Mouse (Mus musculus): ENCODE data around the gene Efnb2. TPM values are rescaled to one million over a fixed set of nuclear protein-coding genes. Genes with fewer than 3 reads are reported as not detected.
A peak's percentile ranks its signal among the peaks of the same experiment; 100 is the strongest.

Efnb2 gene
- polyA plus RNA-seq, 1 experiment from 2014 or later = 24.4 TPM

- peaks cover 26% of the 10 kb centered on the region for H3K4me1 ChIP-seq
- DNase-seq (ENCODE audit: low spot score) = peak; percentile 68
- no peaks in the 10 kb centered on the region for H3K9me3 ChIP-seq
- no peaks in the 10 kb centered on the region for H3K36me3 ChIP-seq
- no peaks in the 10 kb centered on the region for H3K27me3 ChIP-seq (ENCODE audit: insufficient read depth, poor library complexity, severe bottlenecking)
- 57% methylated on average over 12 of the region's 12 CpGs for WGBS
- H3K4me3 ChIP-seq = no peak overlapping the region
- no peak overlapping the region for H3K27ac ChIP-seq
These were observed 65.0 kb downstream of the Efnb2 start for GRCm38 (mm10) chr8:8595831-8596611.

GRCm38 (mm10) chr8:8593812-8594211 is 67.2 kb downstream of the Efnb2 start:
- Histone ChIP-seq H3K4me1 (peaks cover 26% of the 10 kb centered on the region), H3K4me3 (no peak overlapping the region), H3K27ac (no peak overlapping the region), H3K27me3 (ENCODE audit: insufficient read depth, poor library complexity, severe bottlenecking) (no peaks in the 10 kb centered on the region), H3K9me3 (0 out of 2 replicates have a peak, but pooled peaks cover 3% of the 10 kb centered on the region), H3K36me3 (no peaks in the 10 kb centered on the region)
- 83% methylated on average over 7 of the region's 7 CpGs for WGBS
- DNase-seq (ENCODE audit: low spot score) = peak; percentile 27

- H3K27me3 ChIP-seq (ENCODE audit: insufficient read depth, poor library complexity, severe bottlenecking) = no peaks in the 10 kb centered on the region
These were observed 67.7 kb downstream of the Efnb2 start for GRCm38 (mm10) chr8:8593371-8593770.

GRCm38 (mm10) chr8:8592331-8592730 is 68.7 kb downstream of the Efnb2 start:
- WGBS = 84% methylated on average over 3 of the region's 3 CpGs
- Histone ChIP-seq H3K9me3 (0 out of 2 replicates have a peak, but pooled peaks cover 3% of the 10 kb centered on the region), H3K27ac (no peak overlapping the region), H3K27me3 (ENCODE audit: insufficient read depth, poor library complexity, severe bottlenecking) (no peaks in the 10 kb centered on the region), H3K36me3 (no peaks in the 10 kb centered on the region), H3K4me3 (no peak overlapping the region), H3K4me1 (peaks cover 13% of the 10 kb centered on the region)
- peak; percentile 6 for DNase-seq (ENCODE audit: low spot score)

More at GRCm38 (mm10) chr8:8593371-8593770, 67.7 kb downstream of the Efnb2 start:
- Histone ChIP-seq H3K27ac (no peak overlapping the region), H3K4me3 (no peak overlapping the region), H3K36me3 (no peaks in the 10 kb centered on the region), H3K9me3 (0 out of 2 replicates have a peak, but pooled peaks cover 3% of the 10 kb centered on the region), H3K4me1 (peaks cover 24% of the 10 kb centered on the region)
- WGBS = 94% methylated on average over 6 of the region's 6 CpGs
- peak; percentile 60 for DNase-seq (ENCODE audit: low spot score)

GRCm38 (mm10) chr8:8583981-8584377 is 77.1 kb downstream of the Efnb2 start:
- H3K9me3 ChIP-seq = no peaks in the 10 kb centered on the region
- peaks cover 7% of the 10 kb centered on the region; the same call in 1 of the 2 replicates for H3K4me1 ChIP-seq
- DNase-seq (ENCODE audit: low spot score) = no peak
- H3K36me3 ChIP-seq = no peaks in the 10 kb centered on the region
- WGBS = 18% methylated on average over 4 of the region's 4 CpGs
- H3K4me3 ChIP-seq = no peak overlapping the region
- 0 out of 2 replicates have a peak, but pooled peaks cover 3% of the 10 kb centered on the region for H3K27me3 ChIP-seq (ENCODE audit: insufficient read depth, poor library complexity, severe bottlenecking)
- H3K27ac ChIP-seq = no peak overlapping the region

GRCm38 (mm10) chr8:8583290-8583980 is 77.6 kb downstream of the Efnb2 start:
- no peak for DNase-seq (ENCODE audit: low spot score)
- H3K27ac ChIP-seq = no peak overlapping the region
- 75% methylated on average over 4 of the region's 4 CpGs for WGBS
- H3K4me1 ChIP-seq = peaks cover 7% of the 10 kb centered on the region; the same call in 1 of the 2 replicates
- H3K4me3 ChIP-seq = no peak overlapping the region
- H3K9me3 ChIP-seq = no peaks in the 10 kb centered on the region
- H3K36me3 ChIP-seq = no peaks in the 10 kb centered on the region
- 0 out of 2 replicates have a peak, but pooled peaks cover 3% of the 10 kb centered on the region for H3K27me3 ChIP-seq (ENCODE audit: insufficient read depth, poor library complexity, severe bottlenecking)

- no peak overlapping the region for H3K4me3 ChIP-seq
- peaks cover 12% of the 10 kb centered on the region for H3K4me1 ChIP-seq
- H3K27me3 ChIP-seq (ENCODE audit: insufficient read depth, poor library complexity, severe bottlenecking) = no peaks in the 10 kb centered on the region
- H3K9me3 ChIP-seq = no peaks in the 10 kb centered on the region
- H3K27ac ChIP-seq = no peak overlapping the region
- WGBS = 87% methylated on average over 11 of the region's 11 CpGs
- no peak for DNase-seq (ENCODE audit: low spot score)
- no peaks in the 10 kb centered on the region for H3K36me3 ChIP-seq
These were observed 83.2 kb downstream of the Efnb2 start for GRCm38 (mm10) chr8:8577770-8578303.

- Histone ChIP-seq H3K4me1 (peaks cover 15% of the 10 kb centered on the region), H3K4me3 (no peak overlapping the region), H3K27me3 (ENCODE audit: insufficient read depth, poor library complexity, severe bottlenecking) (no peaks in the 10 kb centered on the region), H3K36me3 (no peaks in the 10 kb centered on the region), H3K27ac (no peak overlapping the region), H3K9me3 (no peaks in the 10 kb centered on the region)
- no peak for DNase-seq (ENCODE audit: low spot score)
- 85% methylated on average over 6 of the region's 6 CpGs for WGBS
These were observed 84.2 kb downstream of the Efnb2 start for GRCm38 (mm10) chr8:8576833-8577232.

GRCm38 (mm10) chr8:8576286-8576685 is 84.8 kb downstream of the Efnb2 start:
- Histone ChIP-seq H3K4me1 (peaks cover 15% of the 10 kb centered on the region), H3K9me3 (no peaks in the 10 kb centered on the region), H3K4me3 (no peak overlapping the region), H3K36me3 (no peaks in the 10 kb centered on the region), H3K27me3 (ENCODE audit: insufficient read depth, poor library complexity, severe bottlenecking) (no peaks in the 10 kb centered on the region), H3K27ac (no peak overlapping the region)
- WGBS = 40% methylated on average over 6 of the region's 6 CpGs
- DNase-seq (ENCODE audit: low spot score) = no peak

GRCm38 (mm10) chr8:8574521-8575499 is 86.2 kb downstream of the Efnb2 start:
- Histone ChIP-seq H3K4me3 (no peak overlapping the region), H3K36me3 (no peaks in the 10 kb centered on the region), H3K27ac (no peak overlapping the region), H3K4me1 (peaks cover 15% of the 10 kb centered on the region), H3K9me3 (no peaks in the 10 kb centered on the region), H3K27me3 (ENCODE audit: insufficient read depth, poor library complexity, severe bottlenecking) (no peaks in the 10 kb centered on the region)
- 85% methylated on average over 19 of the region's 19 CpGs for WGBS
- DNase-seq (ENCODE audit: low spot score) = no peak

GRCm38 (mm10) chr8:8572272-8572671 is 88.8 kb downstream of the Efnb2 start:
- H3K27me3 ChIP-seq (ENCODE audit: insufficient read depth, poor library complexity, severe bottlenecking) = no peaks in the 10 kb centered on the region
- H3K4me1 ChIP-seq = peaks cover 15% of the 10 kb centered on the region
- H3K9me3 ChIP-seq = no peaks in the 10 kb centered on the region
- H3K36me3 ChIP-seq = no peaks in the 10 kb centered on the region
- DNase-seq (ENCODE audit: low spot score) = no peak
- H3K4me3 ChIP-seq = no peak overlapping the region
- no peak overlapping the region for H3K27ac ChIP-seq
- 30% methylated on average over 5 of the region's 5 CpGs for WGBS

GRCm38 (mm10) chr8:8571625-8572215 is 89.3 kb downstream of the Efnb2 start:
- H3K27me3 ChIP-seq (ENCODE audit: insufficient read depth, poor library complexity, severe bottlenecking) = no peaks in the 10 kb centered on the region
- H3K4me1 ChIP-seq = peaks cover 13% of the 10 kb centered on the region
- H3K36me3 ChIP-seq = no peaks in the 10 kb centered on the region
- DNase-seq (ENCODE audit: low spot score) = no peak
- H3K4me3 ChIP-seq = no peak overlapping the region
- no peak overlapping the region for H3K27ac ChIP-seq
- 90% methylated on average over 7 of the region's 7 CpGs for WGBS
- no peaks in the 10 kb centered on the region for H3K9me3 ChIP-seq
